Mouse (Mus musculus) lung, postnatal 25 days (tissue): Measurements from ENCODE around the gene Tacc2.

Experiments used
- DNase-seq: peaks from one replicate; pipeline ENCODE4 v3.0.0; 2022; ENCODE audit warnings: low spot score

The Tacc2 gene

DNA sequence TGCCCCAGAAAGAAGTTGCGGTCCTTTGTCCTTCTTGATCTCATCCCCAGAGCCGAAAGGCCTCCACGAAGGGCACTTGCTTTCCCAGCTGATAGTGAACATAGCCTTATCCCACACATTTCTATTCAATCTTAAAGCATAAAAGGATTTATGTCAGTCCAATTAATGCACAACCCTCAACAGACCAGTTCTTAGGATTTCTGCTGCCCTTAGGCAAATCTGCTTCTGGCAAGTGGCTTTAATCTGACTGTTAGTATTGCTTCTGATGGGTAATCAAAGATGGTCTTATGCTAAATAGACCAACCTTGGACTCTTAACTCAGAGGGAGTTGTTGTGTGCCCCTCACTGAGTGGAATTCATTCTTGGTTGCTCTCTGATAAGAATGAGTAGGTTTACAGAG, 40.4 kb downstream of the Tacc2 start:
- DNase-seq: no peak

DNA sequence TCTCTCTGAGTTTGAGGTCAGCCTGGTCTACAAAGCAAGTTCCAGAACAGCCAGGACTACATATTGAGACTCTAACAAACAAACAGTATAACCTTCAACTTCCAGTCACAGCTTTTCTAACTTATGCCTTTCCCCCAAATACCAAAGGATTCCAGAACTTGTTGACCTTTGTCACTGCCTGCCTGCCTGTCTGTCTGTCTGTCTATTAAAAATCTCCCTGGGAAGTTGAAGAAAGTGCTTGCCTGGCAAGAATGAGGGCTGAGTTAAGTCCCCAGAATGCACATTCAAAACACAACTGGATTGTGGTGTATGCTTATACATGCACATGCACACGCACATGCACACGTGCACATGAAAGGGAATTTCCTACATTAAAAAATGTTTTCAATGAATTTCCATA, 43.8 kb downstream of the Tacc2 start:
- no peak for DNase-seq

GRCm38 (mm10) chr7:130621953-130622352, 44.7 kb downstream of the Tacc2 start:
- DNase-seq: no peak

DNA sequence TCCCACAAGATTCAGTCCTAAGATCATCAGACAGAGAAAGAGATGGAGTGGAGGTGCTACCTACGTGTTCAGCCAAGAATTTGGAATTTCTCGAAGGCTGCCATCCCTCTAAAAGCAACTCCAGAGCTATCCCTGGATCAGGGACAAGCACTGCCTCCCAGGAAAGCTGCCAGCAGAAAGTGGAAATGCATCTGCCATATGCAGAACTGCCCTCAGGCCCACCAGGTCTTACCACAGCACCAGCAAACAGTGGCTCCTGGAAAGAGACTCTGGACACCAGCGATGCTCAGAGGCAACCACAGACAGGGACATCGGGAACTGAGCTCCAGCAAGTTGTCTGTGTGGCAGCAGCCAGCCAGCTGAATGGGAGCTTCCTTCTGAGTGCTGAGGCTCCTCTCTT, 45.1 kb downstream of the Tacc2 start:
- no peak for DNase-seq

GRCm38 (mm10) chr7:130624299-130624698, 47.1 kb downstream of the Tacc2 start:
- no peak for DNase-seq

DNA sequence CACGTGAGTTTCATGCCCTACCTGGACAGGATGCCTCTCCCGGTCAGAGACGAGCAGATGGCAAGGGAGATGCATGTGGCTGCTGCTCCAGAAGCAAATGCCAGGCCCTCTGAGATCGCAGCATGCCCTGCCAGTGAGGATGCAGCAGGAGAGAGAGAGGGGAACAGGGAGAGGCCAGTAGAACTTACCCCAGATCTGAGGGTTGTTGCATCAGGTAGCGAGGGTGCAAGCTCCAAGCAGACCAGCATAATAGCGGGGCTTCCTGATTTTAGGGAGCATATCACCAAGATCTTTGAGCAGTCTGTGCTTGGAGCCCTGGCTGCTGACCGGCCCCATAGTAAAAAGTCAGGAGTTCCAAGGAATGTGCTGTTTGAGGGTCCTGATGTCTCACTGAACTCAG, 48.1 kb downstream of the Tacc2 start:
- DNase-seq: no peak

- DNase-seq: no peak
These were observed 51.4 kb downstream of the Tacc2 start for GRCm38 (mm10) chr7:130628601-130629000.

GRCm38 (mm10) chr7:130629999-130630398, 52.8 kb downstream of the Tacc2 start:
- DNase-seq: no peak

DNA sequence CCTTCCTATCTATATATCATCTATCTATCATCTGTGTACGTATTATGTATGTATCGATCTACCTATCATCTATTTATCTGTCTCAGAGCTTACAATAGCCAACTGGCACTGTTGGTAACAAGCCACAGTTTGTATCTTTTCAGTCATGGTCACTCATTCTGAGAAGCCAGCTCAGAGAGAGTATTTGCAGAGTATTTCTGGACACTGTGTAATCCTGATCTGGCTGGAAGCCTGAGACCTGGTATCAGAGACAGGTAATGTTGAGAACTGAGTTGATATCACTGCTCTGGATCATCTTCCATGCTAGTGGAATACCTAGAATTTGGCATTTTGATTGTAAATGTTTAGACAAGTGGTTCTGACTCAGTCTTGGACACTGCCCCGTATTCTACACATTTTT, 53.7 kb downstream of the Tacc2 start:
- DNase-seq: no peak

DNA sequence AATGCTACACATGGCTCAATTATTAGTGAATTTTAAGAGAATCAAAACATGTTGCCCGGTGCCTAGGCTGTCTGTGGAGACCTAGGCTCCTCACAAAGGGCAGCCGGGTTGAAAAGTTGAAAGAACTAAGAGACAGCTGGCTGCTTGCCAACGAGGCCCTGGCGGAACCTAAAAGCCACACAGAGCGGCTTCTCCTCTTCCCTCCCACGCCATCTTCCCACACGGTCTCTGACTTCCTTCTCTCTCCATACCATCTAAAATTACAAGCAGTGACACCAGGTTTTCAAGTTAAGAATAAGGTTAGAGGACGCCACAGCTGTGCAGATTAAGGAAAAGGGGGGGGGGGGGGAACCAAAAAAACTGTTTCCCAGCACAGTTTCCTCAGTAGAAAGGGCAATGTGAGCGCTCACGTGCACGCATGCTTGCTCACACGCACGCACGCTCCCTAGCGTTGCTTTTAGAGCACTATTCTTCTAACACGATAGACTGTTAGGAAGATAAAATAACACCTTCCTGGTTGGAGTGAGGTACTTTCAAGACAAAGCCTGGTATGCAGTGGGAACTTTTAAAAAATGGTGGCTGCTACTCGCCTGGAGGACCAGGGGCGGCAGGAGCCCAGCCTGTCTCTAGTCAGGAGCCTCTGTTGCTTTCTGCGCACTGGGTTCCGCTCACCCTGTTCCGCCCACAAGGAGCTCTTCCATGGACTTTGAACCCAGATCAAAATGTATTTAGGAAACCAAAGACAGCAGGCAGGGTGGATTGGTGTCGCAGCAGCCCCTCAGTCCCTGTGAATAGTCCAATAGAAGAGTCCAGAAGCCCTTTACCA, 54.5 kb downstream of the Tacc2 start:
- DNase-seq: no peak

DNA sequence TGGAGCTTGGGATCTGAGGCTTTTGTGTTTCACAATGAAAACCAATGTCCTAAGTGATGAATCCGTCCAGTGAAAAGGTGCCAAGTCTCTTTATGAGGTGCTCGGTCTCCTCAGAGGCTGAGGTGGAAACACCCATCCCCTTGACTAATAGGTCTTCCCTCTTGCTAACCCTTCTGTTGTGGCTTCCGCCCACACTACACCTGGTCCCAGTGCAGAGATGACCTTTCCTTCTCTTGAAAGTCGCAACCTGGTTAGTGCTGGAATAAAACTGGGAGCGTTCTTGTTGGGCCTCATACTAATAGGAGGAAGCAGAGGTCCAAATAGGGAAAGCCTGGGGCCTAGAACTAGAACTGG, 55.1 kb downstream of the Tacc2 start:
- DNase-seq: no peak

- DNase-seq: no peak
These were observed 57.1 kb downstream of the Tacc2 start for GRCm38 (mm10) chr7:130634259-130634871.

GRCm38 (mm10) chr7:130635212-130635611, 58.0 kb downstream of the Tacc2 start:
- no peak for DNase-seq

DNA sequence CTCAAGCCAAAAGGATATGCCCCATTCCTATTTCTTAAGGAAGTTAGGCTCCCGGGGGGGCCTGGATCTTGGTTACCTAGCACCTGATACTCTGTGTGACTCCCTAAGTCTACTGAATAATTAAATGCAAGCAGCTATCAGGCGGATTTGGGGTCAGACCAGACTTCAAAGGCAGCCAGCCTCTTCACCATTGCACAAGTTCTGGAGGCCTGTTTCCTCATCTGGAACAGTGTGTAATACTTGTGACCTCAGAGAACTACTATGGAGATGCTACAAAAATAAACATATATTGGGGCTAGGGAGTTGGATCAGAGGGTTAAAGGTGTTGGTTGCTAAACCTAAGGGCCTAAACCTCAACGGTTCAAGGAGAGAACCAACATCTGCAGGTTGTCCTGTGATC, 59.0 kb downstream of the Tacc2 start:
- no peak for DNase-seq

DNA sequence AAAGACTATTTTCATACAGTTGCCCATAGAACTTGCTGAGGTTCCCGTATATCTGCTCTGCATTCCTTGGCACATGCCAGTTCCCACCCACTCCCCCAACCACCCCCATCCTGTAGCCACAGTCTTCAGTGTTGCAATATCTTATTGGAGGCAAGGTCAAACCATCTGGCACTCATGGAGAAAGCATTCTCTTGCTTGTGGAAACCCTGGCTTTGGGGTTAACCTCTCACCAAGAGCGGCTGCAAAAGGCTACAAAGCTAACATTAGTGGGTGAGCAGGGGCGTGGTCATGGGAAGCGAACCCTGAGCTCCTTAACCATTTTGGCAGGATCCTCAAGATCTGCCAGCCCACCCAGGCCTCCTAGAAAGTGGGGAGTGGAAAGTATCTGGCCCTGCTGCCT, 59.7 kb downstream of the Tacc2 start:
- no peak for DNase-seq

DNA sequence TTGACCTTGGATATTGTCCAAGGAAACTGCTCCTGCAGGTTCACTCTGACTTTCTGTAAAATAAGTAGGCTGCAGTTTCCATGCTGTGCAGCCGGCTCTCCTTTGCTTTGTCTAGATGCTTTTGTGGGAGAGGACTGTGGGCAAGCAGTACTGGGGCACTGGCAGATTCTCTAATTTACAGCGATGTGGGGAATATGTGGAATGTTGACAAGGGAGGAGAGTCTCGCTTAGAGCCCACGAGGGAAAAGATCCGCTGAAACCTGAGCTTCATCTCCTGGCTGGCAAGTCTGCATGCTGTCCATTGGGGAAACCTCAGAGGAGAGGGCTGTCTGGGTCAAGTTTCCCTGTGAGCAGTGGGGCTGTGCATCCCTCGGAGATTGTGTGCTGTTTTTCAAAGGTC, 60.6 kb downstream of the Tacc2 start:
- no peak for DNase-seq

- DNase-seq: peak; percentile 86
These were observed 63.4 kb downstream of the Tacc2 start for GRCm38 (mm10) chr7:130640681-130641080.

- no peak for DNase-seq
These were observed 68.2 kb downstream of the Tacc2 start for GRCm38 (mm10) chr7:130645332-130645993.

GRCm38 (mm10) chr7:130645994-130646761, 68.9 kb downstream of the Tacc2 start:
- DNase-seq: peak; percentile 84

GRCm38 (mm10) chr7:130646762-130647139, 69.5 kb downstream of the Tacc2 start:
- peak; percentile 92 for DNase-seq

DNA sequence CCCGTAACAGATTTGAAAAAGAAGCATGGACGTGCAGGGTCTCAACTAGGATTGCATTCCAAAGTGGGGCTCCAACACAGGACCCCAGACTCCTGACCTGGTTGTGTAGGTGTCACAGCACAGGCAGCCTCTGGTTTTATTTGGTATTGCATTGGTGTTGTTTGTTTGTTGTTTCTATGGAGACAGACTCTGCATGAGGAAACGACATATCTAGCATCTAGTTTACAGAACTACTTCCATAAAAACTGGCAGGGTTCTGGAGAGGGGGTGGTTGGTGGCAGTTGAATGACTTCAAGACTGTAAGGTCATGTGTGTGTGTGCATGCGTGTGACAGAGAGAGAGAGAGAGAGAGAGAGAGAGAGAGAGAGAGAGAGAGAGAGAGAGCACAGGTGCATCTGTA, 70.8 kb downstream of the Tacc2 start:
- DNase-seq: peak; percentile 69

DNA sequence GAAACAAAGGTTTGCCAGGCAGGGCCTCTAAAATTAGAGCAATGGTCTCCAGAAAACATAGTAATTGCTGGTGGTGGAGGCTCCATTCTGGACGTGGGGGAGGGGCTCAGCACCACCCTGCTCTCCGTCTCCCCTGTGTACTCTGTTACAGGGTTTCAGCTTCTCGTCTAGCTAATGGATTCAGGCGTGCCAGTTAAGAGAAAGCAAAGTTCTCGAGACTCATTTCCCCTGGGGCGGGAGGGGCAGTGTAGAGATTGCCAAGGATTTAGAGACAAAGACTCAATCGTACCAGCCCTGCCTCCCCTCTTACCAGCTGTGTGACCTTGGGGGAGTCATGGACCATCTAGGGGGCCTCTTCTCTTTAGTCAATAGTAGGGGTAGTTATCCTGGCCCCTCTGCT, 72.0 kb downstream of the Tacc2 start:
- no peak for DNase-seq

- no peak for DNase-seq
These were observed 73.4 kb downstream of the Tacc2 start for GRCm38 (mm10) chr7:130650621-130651020.
